26 mouse cellular contexts compared by ENCODE assay signal in the genomic region with DNA sequence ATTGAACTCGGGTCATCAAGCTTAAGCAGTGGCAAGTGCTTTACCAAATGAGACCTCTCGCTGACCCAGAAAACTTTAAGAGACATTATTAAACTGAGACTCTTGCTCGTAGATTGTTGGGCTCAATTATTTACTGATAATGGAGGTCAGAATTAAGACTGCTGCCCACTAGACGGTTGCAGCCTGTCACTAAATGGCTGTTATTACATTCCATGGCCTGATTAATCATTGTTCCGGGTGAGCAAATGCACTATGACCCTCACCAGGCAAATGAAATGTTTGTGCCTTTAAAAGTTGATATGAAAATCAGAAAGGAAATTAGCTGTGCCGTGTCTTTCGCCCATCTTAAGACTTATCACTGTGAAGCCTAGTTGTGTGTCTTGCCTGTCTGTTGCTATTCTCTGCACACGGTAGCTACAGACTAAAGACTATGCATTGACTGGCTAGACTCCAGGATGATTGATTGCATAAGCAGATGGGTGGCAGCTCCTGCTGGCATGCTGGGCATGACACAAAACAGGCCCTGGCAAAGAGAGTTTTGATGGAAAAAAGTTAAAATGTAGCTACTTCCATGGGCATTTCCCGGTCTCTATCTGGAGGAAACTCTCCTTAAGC.
DNase-seq lines count a peak whose midpoint lies in the region; ATAC-seq and TF ChIP-seq lines count a peak whose summit lies in the region.
"Had no signal": no experiment of that assay in that cellular context is flagged by ENCODE, and none has a peak within 500 bp of the region (broad histone marks: within the 10 kb centered on the region; RNA-seq: fewer than 3 reads in every experiment).

No protein-coding gene starts in this region.

- H3K4me1 ChIP-seq in liver, postnatal 0 days (ENCODE audit: insufficient read depth): no peaks in the 10 kb centered on the region; the same call in none of the 2 replicates
- no peaks in the 10 kb centered on the region for H3K4me1 ChIP-seq in liver, embryonic 12.5 days
- H3K4me1 ChIP-seq in forebrain, postnatal 0 days (ENCODE audit: insufficient read depth): no peaks in the 10 kb centered on the region
- H3K4me1 ChIP-seq: embryonic facial prominence, embryonic 12.5 days; heart, embryonic 13.5 days; midbrain, embryonic 10.5 days had no signal

- no peak overlapping the region for H3K4me2 ChIP-seq in liver, postnatal 0 days (ENCODE audit: low read depth, low read length)
- no peak overlapping the region for H3K4me2 ChIP-seq in liver, embryonic 12.5 days
- no peak overlapping the region for H3K4me2 ChIP-seq in forebrain, postnatal 0 days (ENCODE audit: low read depth)
- H3K4me2 ChIP-seq: embryonic facial prominence, embryonic 12.5 days; heart, embryonic 13.5 days had no signal

- intact Hi-C loops in left cerebral cortex, postnatal 10 days (cut with DNase I): no loop called here

- H3K9me3 ChIP-seq in liver, postnatal 0 days (ENCODE audit: low read length): no peaks in the 10 kb centered on the region
- no peaks in the 10 kb centered on the region for H3K9me3 ChIP-seq in liver, embryonic 12.5 days (replicated peaks)
- H3K9me3 ChIP-seq in forebrain, postnatal 0 days (ENCODE audit: low read length): no peaks in the 10 kb centered on the region
- H3K9me3 ChIP-seq: embryonic facial prominence, embryonic 12.5 days; heart, embryonic 13.5 days; midbrain, embryonic 10.5 days had no signal

- WGBS in liver, postnatal 0 days (ENCODE audit: insufficient replicate concordance): 58% methylated on average over 9 of the region's 9 CpGs
- WGBS in liver, embryonic 12.5 days (ENCODE audit: insufficient replicate concordance): 59% methylated on average over 9 of the region's 9 CpGs
- WGBS in forebrain, postnatal 0 days: 56% methylated on average over 9 of the region's 9 CpGs

- H3K27ac ChIP-seq in liver, postnatal 0 days (ENCODE audit: low read depth): peak overlapping the region; percentile 76
- H3K27ac ChIP-seq in liver, embryonic 12.5 days: no peak overlapping the region
- no peak overlapping the region for H3K27ac ChIP-seq in forebrain, postnatal 0 days (ENCODE audit: low read depth, low read length)
- H3K27ac ChIP-seq: embryonic facial prominence, embryonic 12.5 days; heart, embryonic 13.5 days; hindbrain, postnatal 0 days; macrophage; midbrain, embryonic 10.5 days had no signal

- no peaks in the 10 kb centered on the region for H3K27me3 ChIP-seq in liver, postnatal 0 days (ENCODE audit: insufficient read depth, low read length)
- no peaks in the 10 kb centered on the region for H3K27me3 ChIP-seq in liver, embryonic 12.5 days (replicated peaks)
- no peaks in the 10 kb centered on the region for H3K27me3 ChIP-seq in forebrain, postnatal 0 days (ENCODE audit: insufficient read depth, low read length)
- H3K27me3 ChIP-seq: CH12.LX; embryonic facial prominence, embryonic 12.5 days; heart, embryonic 13.5 days had no signal

- no peaks in the 10 kb centered on the region for H3K36me3 ChIP-seq in liver, postnatal 0 days (replicated peaks; ENCODE audit: insufficient read depth, low read length)
- H3K36me3 ChIP-seq in liver, embryonic 12.5 days: no peaks in the 10 kb centered on the region
- H3K36me3 ChIP-seq in forebrain, postnatal 0 days (ENCODE audit: insufficient read depth): no peaks in the 10 kb centered on the region
- H3K36me3 ChIP-seq: embryonic facial prominence, embryonic 12.5 days; G1E; heart, embryonic 13.5 days; midbrain, embryonic 10.5 days had no signal

- peak; percentile 31 for DNase-seq in kidney, adult 11 months
- no peak for DNase-seq in kidney, postnatal 4 days
- no peak for DNase-seq in liver, postnatal 0 days
- DNase-seq in forebrain, postnatal 0 days: peak; percentile 41
- peak; percentile 22 to 35 for DNase-seq in kidney, postnatal 36 days
- DNase-seq in left cerebral cortex, postnatal 10 days (ENCODE audit: extremely low spot score in 1 of 2, low spot score in 2 of 2): no peak
- DNase-seq: adrenal gland, postnatal 36 days; B cell, adult 2 months; cerebellum, adult 11-12 months; cerebellum, postnatal 25 days; gastrocnemius, postnatal 14 days; heart, adult 18-20 months; heart, postnatal 14 days; layer of hippocampus, adult 9-11 months; right cerebral cortex, postnatal 14 days; spleen, adult 18-20 months had no signal

- ATAC-seq in liver, postnatal 0 days: peak; percentile 64
- no peak for ATAC-seq in liver, embryonic 12.5 days
- ATAC-seq in forebrain, postnatal 0 days: peak; percentile 27; the same call in 1 of the 2 replicates
- ATAC-seq: hindbrain, postnatal 0 days; lung, postnatal 0 days; Patski had no signal

- H3K9ac ChIP-seq in liver, postnatal 0 days (replicated peaks): no peak overlapping the region
- no peak overlapping the region for H3K9ac ChIP-seq in liver, embryonic 12.5 days
- H3K9ac ChIP-seq in forebrain, postnatal 0 days: no peak overlapping the region
- H3K9ac ChIP-seq: embryonic facial prominence, embryonic 12.5 days; heart, embryonic 13.5 days had no signal

- TF ChIP-seq EP300 in liver, postnatal 0 days (IDR thresholded peaks at IDR 0.05; ENCODE audit: low read depth): no peak

- no peak for TF ChIP-seq CTCF in liver, postnatal 0 days (IDR thresholded peaks at IDR 0.05; ENCODE audit: low read depth)
- TF ChIP-seq CTCF in forebrain, postnatal 0 days (IDR thresholded peaks at IDR 0.05; ENCODE audit: low read depth): no peak

- no peak overlapping the region for H3K4me3 ChIP-seq in liver, postnatal 0 days (ENCODE audit: low read depth, low read length)
- H3K4me3 ChIP-seq in liver, embryonic 12.5 days: no peak overlapping the region
- no peak overlapping the region for H3K4me3 ChIP-seq in forebrain, postnatal 0 days (ENCODE audit: low read depth, low read length)
- H3K4me3 ChIP-seq: embryonic facial prominence, embryonic 12.5 days; heart, embryonic 13.5 days; midbrain, embryonic 10.5 days had no signal

Comparison
In these comparisons a context has a peak if more than half of its experiments do, and no peak if none do; other contexts are left out.
1. DNase-seq: peak in kidney, adult 11 months (single experiment), forebrain, postnatal 0 days (single experiment) and kidney, postnatal 36 days (2 of 2); none in kidney, postnatal 4 days (0 of 2), liver, postnatal 0 days (single experiment) and left cerebral cortex, postnatal 10 days (0 of 2).